Mouse (Mus musculus) heart, adult 9 months (tissue): Measurements from ENCODE around the gene Wipi2.

Experiments
- DNase-seq, 2 experiments: peaks; one replicate each; pipeline ENCODE4 v3.0.0; 2022; ENCODE audit warnings: low spot score in 2 of 2

Gene Wipi2

DNA sequence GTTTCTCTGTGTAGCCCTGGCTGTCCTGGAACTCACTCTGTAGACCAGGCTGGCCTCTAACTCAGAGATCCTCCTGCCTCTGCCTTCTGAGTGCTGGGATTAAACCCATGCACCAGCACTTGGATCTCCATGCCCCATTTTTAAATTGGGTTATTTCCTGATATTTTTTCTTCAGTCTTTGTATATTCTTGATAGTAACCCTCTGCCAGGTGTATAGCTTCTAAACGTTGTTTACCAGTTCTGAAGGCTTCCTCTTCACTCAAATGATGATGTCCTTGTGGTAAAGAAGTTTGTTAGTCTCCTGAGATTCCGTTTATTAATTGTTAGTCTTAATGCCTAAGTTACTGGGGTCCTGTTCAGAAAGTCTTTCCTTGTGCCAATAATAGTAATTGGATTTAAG, at the start of gene Wipi2:
Gene Wipi2 (plus strand): TSS at position 301 of the 400 bp plus-strand sequence.
- DNase-seq: no peak

DNA sequence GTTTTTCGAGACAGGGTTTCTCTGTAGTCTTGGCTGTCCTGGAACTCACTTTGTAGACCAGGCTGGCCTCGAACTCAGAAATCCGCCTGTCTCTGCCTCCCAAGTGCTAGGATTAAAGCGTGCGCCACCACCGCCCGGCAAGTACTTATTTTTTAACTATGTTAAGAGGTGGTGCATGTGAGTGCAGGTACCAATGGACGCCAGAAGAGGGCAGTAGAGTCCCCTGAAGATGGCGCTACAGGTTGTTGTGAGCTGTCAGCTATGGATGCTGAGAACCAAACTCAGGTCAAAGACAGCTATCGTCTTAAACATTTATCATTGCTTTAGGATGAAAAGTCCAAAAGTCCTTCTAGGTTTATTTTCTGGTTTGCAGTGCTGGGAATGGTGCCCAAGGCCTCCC, 49.3 kb upstream of the Wipi2 start:
- DNase-seq: no peak

DNA sequence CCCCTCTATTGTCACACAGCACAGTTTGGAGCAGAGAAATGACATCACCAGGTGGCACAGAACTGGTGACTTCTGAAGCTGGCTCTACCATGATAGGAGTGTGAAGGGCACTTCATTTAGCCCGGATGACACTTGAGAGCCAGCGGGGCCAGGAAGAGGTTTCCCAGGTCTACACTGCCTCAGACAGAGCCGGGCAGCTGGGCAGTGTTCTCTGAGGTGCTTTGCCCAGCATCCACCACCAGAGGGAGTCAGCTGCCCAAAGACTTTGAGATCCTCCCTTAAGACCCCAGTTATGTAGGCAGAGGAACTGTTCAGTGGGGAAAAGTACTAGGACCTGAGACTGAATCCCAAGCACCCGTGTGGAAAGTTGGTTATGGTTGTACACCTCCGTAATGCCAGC, 46.0 kb upstream of the Wipi2 start:
- no peak for DNase-seq

DNA sequence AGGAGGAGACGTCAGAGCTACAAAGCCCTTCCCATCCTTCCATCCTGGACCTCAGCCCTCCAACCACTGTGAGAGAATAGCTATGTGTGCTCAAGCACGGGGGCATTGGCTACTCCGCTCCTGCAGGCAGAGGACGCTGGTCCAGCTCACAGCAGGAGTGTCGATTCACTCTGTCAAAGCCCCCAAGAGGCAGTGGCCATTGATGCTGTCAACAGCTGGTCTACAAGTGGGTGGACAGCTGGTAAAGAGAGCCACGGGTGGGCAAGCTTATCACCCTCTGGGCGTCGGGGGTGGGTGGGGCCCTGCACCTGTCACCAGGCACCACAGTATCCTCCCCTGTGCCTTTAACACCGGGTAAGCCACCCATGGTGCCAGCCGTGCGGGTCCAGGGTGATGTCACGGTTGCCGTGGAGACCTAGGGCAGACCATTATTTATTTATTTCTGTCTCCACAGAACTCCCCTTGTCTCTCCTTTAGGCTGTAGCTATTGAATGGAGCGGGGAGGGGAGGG, 43.8 kb upstream of the Wipi2 start:
- no peak for DNase-seq

DNA sequence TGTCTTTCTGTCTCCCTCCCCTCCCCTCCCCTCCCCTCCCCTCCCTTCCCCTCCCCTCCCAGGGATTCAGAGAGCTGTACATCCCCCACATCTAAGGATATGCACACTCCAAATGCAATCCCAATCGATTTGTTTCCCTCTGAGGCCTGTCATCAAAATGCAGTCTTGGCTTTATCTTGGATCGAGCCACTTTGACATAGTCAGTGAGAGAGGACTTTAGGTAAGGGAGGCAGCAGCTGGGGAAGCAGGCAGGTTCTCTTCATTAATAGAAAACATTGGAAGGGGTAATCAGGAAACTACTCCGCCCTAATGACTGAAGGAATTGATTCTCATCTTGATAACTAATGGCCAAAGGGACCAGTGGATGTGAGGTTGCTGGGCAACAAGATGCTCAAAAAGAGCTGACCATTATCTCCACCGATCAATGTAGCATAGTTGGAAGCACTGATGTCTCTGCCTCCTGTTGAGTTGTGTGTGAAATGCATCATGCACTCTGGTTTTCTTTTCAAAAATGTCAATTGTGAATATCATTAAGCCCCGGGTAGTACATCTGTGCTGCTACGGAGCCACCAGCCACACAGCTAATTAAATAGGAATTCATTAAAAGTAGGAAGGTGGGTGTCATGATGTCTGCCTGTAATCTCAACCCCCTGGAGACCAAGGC, 36.4 kb upstream of the Wipi2 start:
- no peak for DNase-seq

DNA sequence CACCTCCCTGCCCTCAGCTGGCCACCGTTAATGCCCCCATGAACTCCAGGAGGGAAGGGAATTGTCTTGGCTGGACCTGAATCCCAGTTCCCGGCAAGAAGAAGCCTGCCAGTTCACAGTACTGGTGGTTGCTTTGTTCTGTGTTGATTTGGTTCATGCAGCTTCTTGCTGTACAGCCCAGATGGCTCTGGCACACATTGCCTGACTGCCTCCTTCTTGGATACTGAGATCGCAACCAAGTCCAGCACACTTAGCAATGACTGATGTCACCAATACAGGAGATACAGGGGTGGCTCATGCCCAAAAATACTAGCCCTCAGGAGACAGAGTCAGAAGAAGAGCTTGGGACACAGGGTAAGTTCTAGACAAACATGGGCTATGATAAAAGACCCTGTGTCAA, 31.8 kb upstream of the Wipi2 start:
- no peak for DNase-seq

DNA sequence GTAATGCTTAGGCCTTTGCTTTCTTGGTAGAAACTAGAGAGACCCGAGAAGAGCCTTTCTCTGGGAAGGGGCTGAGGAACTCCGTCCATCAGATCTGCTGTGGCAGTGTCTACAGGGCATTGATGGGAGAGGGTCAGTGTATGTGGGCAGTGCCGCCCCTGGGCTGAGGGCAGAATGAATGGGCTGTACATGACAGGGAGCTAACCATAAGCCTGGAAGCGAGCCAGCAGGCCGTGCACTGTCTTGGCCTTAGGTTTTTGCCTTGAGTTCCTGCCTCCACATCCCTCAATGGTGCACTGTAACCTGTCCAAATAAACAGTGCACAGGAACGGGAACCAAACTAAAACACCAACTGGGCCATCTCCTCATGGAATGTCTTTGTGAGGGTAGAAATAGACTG, 30.8 kb upstream of the Wipi2 start:
- no peak for DNase-seq

DNA sequence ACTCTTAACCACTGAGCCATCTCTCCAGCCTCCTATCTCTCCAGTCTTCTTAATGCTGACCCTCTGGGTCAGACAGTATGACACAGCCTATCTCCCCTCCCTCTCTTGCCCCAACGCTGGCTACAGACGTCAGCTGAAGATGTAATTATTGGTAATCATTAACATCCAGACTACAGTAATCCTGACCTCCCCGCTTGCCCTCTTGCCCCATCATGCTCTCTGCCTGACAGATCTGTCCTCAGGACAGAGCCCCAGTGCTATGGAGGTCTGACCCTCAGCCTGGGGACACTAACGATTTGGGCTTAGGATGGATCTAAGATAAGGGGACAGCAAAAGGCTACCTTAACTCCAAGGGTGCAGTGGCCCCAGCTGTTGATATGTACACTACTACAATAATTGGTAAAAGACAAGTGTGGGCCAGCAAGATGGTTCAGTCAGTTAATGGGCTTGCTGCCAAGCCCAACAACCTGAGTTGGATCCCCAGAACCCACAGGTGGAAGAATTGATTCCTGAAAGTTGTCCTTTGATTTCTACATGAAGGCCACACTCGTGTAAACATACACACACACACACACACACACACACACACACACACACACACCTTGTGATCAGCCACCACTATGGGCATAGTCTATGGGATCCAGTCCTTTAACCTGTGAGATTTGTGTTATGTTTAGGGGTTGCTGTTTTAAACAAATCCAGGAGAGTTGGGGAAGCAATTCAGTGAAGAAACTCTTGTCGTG, 29.7 kb upstream of the Wipi2 start:
- DNase-seq: no peak

DNA sequence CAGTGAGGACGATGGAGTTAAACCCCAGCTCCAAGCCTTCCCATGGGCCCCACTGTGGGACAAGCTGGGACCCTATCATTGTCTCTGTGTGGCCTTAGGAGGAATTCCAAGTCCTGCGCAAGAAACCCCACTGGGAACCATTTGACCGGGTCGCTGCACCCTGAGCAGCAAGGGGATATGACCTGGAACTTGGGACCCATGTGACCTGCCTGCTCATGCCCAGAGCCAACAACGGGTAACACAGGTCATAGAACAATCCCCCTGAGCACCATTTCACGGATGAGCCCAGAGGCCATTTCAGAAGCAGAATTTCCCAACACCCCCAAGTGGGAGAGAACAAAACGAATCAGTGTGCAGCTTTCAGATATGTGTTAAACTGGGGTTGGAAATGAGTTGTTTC, 23.1 kb upstream of the Wipi2 start:
- no peak for DNase-seq

DNA sequence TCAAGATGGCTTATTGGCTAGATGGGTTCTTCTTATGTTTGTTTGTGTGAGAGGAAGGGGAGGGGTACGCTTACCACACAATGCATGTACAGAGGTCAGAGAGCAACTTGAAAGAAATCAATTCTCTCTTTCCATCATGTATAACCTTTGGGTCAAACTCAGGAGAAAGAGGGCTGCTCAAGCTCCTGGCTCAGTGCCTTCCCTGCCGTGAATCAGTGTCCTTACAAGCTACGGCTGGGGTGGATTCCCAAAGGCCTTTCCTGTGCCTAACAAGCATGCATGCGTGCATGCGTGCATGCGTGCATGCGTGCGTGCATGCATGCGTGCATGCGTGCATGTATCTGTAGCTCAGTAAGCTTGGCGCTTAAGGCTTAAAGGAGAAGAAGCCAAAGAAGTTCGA, 22.2 kb upstream of the Wipi2 start:
- DNase-seq: no peak

DNA sequence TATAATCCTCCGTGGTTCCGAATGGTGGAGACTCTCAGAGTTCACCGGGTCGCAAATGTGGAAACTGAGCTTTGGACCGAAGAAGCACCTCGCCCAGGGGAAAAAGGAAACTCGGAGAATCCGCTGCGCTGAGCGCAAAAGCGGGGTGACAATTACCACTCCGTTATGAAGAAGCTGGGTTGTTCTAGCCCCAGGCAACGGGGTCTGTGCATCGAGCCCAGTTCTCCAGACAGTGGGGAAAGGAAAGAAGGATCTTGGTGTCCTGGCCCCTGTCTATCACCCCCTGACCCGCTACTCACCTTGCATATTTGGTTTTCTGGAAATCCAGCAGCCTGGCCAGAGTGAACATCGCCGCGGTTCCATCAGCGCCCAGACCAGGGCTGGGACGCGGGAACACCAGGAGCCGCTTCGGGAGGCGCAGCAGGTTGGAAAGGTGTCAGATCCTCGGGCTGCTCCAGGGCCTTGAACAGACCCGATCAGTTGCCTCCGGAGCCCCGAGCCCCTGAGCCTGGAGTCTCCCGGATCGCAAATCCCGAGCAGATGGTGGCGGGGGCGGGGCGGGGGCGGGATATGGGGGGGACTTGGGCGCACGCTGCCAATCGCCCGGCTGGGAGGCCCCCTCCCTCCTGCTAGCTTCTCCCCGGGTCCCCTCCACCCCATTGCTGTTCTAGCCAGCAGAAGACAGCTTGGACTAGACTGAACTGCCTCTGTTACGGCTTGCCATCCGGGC, 19.1 kb upstream of the Wipi2 start, which contains the start of gene Mmd2:
Gene Mmd2 (minus strand): TSS at position 542 of the 730 bp plus-strand sequence.
- no peak for DNase-seq

DNA sequence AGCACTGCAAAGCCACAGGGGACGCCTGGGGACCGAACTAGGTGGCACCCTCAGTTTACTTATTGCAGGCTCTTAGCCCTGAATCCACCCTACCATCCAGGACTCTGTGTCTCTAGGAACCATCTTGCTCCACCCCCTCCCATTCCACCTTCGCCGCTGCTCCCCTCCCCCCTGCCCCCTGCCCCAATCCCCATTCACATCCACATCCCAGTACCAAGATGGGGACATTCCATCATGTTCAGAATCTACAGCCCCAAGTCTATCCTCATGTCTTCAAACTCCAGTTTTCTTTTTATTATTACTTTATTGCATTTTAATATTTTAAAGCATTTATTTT, 18.5 kb upstream of the Wipi2 start:
- no peak for DNase-seq

DNA sequence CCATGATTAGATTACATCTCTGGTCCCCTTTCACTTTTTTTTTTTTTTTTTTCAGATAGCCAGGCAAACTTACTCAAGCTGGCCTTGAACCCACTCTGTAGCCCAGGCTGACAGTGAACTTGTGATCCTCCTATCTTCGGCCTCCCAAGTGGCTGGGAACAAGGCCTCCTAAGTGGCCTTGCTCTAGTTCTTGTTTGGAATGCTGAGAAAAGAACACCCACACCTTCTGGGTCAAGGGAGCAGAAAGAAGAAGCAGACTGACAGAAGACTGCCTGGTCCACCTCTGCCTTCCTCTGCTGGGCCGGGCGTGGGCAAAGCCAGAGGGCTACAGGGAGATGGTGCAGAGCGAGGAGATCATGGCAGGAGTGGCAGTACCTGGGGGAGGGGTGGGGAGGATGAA, 17.1 kb upstream of the Wipi2 start:
- DNase-seq: no peak

DNA sequence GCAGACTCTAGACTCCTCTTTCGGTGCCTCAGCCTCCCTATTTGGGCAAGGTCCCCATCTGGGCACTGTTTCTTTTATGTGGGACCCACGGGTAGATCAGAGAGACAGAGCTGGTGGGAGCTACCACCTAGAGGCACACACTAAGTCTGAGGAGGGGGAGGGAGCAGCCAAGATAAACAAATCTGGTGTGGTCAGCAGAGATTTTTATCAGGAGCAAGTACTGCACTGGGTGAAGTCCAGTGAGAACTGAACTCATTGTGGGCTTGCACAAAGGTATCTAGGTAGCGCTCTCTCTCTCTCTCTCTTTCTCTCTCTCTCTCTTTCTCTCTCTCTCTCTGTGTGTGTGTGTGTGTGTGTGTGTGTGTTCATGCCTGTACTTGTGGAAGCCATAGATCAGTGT, 13.0 kb upstream of the Wipi2 start:
- DNase-seq: no peak

DNA sequence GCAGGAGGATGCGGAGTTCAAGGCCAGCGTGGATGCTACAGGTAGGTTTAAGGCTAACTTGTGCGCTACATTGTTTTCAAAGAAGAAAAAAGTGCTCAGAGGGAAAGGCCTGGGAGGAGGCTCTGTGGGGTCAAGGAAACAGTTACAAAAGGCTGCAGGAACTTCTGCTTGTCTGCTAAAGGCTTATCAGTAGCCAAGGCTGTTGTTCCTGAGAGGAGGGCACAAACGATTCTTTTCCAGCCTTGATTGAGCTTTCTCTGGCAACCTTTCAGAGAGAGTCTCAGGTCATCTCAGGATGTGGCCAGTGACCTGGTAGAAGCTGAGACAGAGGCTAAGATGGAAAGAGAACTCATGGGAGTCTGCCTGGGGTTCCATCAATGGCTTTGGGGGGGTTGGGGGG, 11.9 kb upstream of the Wipi2 start:
- no peak for DNase-seq

DNA sequence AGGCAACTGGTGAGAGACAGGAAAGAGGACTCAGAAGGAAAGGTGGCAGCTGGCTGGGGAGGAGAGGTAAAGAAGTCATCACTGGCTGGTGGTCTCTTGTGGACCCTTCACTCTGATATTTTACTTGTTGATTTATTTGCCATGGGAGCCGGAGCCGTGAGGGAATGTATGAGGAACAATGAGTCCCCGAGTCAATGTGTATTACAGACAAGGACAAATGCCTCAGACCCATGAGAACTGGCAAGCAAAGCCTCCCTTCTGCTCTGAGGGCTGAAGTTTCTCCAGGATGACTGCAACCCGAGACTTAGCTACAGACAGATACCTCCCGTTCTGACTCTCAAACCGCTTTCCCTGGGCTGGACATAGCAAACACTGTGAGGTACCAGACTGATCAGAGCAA, 11.2 kb upstream of the Wipi2 start:
- no peak for DNase-seq

DNA sequence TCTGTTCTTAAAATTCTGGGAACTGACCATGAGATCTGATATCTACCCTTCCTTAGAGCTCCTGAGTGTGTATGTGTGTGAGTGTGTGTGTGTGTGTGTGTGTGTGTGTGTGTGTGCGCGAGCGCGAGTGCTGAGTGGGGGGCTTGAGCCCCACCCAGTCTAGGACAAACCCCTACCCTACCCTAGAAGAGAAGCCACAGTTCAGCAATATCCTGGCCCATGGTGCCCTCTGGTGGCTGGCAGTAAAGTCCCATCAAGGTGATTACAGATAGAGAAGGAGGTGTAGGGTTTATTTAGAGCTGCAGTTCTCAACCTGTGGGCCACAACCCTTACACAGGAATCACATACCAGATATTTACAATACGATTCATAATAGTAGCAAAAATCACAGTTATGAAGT, 7.6 kb upstream of the Wipi2 start:
- DNase-seq: no peak

DNA sequence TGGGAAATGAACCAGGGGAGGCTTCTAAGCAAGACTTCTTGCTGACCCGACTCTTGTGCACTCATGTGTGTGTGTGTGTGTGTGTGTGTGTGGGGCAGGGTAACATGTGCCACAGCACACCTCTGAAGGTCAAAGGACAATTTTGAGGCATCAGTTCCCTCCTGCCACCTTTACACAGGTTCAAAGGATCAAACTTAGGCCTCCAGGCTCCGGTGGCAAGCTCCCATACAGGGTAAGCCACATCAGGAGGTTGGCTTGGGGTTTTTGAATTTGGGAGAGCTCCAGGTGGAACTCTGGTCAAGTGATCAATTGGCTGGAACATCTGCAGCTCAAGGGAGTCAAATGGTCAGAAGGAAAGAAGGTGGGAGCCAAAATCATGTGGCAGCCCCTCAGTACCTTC, 6.1 kb upstream of the Wipi2 start:
- no peak for DNase-seq

DNA sequence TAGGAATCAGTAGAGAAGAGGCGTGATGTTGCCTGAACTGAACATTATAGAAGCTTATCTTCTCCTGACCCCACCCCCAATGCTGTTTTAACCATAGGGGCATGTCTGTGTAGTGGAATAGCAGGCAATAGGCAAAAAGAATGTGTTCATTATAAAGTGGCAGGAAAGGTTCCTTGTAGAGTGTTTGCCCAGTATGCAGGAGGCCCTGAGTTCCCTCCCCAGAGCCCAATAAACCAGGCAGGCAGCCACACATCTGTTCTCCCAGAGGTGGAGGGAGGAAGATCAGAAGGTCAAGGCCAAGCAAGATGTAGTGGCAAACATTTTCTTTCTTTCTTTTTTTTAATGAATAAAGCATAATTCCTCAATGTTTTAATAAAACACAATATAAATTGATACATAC, 5.4 kb upstream of the Wipi2 start:
- DNase-seq: no peak

DNA sequence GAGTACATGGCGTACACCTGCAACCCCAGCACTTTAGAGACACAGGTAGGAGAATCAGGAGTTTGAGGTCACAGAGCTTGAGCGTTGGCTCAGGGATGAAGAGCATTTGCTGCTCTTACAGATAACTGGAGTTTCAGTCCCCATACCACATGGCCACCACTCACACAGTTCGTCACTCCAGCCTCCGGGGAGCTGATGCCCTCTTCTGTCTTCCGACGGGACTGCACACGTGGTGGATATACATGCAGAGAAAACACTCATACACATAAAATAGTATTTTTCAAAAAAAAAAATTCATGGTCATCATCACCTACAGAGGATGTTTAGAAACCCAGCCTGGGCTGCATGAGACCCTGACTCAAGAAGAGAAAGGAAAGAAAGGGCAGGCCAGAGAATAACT, 4.4 kb upstream of the Wipi2 start:
- no peak for DNase-seq

DNA sequence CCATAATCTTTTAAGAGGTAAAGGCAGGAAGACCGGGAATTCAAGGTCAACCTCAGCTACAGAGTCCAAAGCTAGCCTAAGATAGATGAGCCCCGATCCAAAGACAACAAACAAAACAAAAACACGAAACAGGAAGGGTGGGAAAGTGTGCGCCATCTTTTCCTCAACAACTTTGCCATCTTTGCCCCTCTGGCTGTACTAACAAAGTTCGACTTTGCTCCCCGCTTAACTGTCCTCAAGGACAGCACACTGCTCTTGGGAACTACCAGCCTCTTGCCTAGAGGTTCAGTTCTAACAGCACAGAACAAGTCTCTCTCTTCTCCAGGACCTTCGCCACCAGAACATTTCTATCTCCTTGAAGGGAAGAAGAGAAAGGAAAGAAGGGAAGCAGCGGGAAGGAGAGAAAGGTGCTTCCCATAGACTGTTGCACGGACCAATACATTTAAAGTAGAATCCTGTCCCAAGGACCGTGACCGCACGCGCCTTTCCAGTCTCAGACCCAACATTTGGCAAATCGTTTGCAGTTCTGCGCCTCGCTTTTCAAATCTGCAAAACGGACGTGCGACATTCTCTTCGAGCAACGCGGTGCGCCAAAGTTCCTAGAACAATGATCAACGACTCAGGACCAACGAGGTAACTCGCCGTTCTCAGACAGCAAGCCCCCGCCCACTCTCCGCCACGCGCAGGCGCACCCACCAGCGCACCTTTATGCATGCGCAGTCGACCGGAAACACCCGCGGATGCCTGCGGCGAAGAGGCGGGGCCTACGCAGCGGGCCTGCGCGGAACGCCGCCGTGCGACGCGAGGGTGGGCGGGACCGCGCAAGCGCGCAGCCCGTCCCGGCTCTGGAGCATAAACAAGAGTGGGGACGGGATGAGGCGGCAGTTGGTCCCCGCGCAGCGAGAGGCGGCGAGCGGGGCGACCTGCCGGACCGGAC, 1.5 kb downstream of the Wipi2 start:
- peak; percentile 94 to 96 for DNase-seq

DNA sequence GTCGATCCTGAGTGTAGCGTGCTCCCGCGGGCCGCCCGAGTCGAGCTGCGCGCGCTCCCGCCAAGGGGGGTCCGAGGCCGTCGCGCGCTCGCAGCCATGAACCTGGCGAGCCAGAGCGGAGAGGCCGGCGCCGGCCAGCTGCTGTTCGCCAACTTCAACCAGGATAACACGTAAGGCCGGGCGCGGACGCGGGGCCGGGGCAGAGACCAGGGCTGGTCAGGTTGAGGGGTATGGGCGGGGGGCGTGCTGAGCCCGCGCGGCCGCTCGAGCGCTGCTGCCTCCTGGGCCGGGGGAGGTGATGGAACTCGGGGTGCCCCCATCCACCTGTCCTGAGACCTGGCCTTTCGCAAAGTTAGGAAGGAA, 2.1 kb downstream of the Wipi2 start:
- no peak for DNase-seq
